Mouse (Mus musculus): ENCODE measurements around the gene Relb. TPM values are rescaled to one million over a fixed set of nuclear protein-coding genes. Genes with fewer than 3 reads are reported as not detected.
"Not testable (repeated sequence)": the region's sequence is repeated elsewhere in the genome, so short reads cannot be mapped to it uniquely, and the experiment has no call there.

The Relb gene
- polyA plus RNA-seq, 1 experiment from 2014 or later = 3.5 TPM

- Histone ChIP-seq H3K4me3 (peak overlapping the region; percentile 78), H3K9me3 (no peaks in the 10 kb centered on the region)
- 64% methylated on average over 3 of the region's 3 CpGs for WGBS
Measured at GRCm38 (mm10) chr7:19627721-19628120, 1.5 kb downstream of the Relb start.

GRCm38 (mm10) chr7:19623433-19623832, 5.8 kb downstream of the Relb start:
- Histone ChIP-seq H3K4me3 (no peak overlapping the region), H3K27ac (replicated peaks) (no peak overlapping the region), H3K9me3 (no peaks in the 10 kb centered on the region), H3K27me3 (replicated peaks; ENCODE audit: low read depth, poor library complexity, severe bottlenecking) (peaks cover 24% of the 10 kb centered on the region), H3K36me3 (replicated peaks) (no peaks in the 10 kb centered on the region), H3K4me1 (peaks cover 10% of the 10 kb centered on the region)
- no peak for DNase-seq (ENCODE audit: low spot score)
- WGBS = 72% methylated on average over 2 of the region's 2 CpGs

More at GRCm38 (mm10) chr7:19627721-19628120, 1.5 kb downstream of the Relb start:
- Histone ChIP-seq H3K27me3 (replicated peaks; ENCODE audit: low read depth, poor library complexity, severe bottlenecking) (no peaks in the 10 kb centered on the region), H3K27ac (replicated peaks) (no peak overlapping the region), H3K36me3 (replicated peaks) (peaks cover 11% of the 10 kb centered on the region), H3K4me1 (peaks cover 15% of the 10 kb centered on the region)
- no peak for DNase-seq (ENCODE audit: low spot score)

DNA sequence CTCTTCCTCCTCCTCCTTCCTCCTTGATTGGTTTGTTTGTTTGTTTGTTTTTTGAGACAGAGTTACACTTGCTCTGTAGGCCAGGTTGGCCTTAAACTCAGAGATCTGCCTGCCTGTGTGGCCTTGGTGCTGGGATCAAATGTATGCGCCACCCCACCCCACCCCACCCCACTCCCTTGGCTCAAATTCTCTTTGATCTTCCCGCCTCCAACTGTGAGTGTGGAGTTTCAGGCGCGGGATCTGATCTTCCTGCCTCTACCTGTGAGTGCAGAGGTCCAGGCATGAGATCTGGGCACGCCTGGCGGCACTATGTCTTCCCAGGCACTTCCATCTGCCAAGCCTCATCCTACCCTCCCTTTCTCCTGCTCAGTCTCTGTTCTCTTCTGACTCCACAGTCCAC, 7.0 kb downstream of the Relb start:
- peaks cover 24% of the 10 kb centered on the region for H3K27me3 ChIP-seq (replicated peaks; ENCODE audit: low read depth, poor library complexity, severe bottlenecking)
- 40% methylated on average over 6 of the region's 6 CpGs for WGBS
- no peak overlapping the region for H3K27ac ChIP-seq (replicated peaks)
- no peak overlapping the region for H3K4me3 ChIP-seq
- no peaks in the 10 kb centered on the region for H3K9me3 ChIP-seq
- DNase-seq (ENCODE audit: low spot score) = no peak
- no peaks in the 10 kb centered on the region for H3K36me3 ChIP-seq (replicated peaks)
- peaks cover 6% of the 10 kb centered on the region for H3K4me1 ChIP-seq

GRCm38 (mm10) chr7:19620811-19621210, 8.4 kb downstream of the Relb start:
- peaks cover 24% of the 10 kb centered on the region for H3K27me3 ChIP-seq (replicated peaks; ENCODE audit: low read depth, poor library complexity, severe bottlenecking)
- no peaks in the 10 kb centered on the region for H3K9me3 ChIP-seq
- no peaks in the 10 kb centered on the region for H3K36me3 ChIP-seq (replicated peaks)
- WGBS = 94% methylated on average over 7 of the region's 7 CpGs
- no peak for DNase-seq (ENCODE audit: low spot score)
- peaks cover 6% of the 10 kb centered on the region for H3K4me1 ChIP-seq
- H3K4me3 ChIP-seq = no peak overlapping the region
- no peak overlapping the region for H3K27ac ChIP-seq (replicated peaks)

GRCm38 (mm10) chr7:19619004-19619801, 10.0 kb downstream of the Relb start:
- H3K4me3 ChIP-seq = peak overlapping the region; percentile 50
- H3K27me3 ChIP-seq (replicated peaks; ENCODE audit: low read depth, poor library complexity, severe bottlenecking) = peaks cover 24% of the 10 kb centered on the region
- peak overlapping the region; percentile 31; the same call in 1 of the 2 replicates for H3K27ac ChIP-seq (replicated peaks)
- peaks cover 6% of the 10 kb centered on the region for H3K4me1 ChIP-seq
- 6% methylated on average over 35 of the region's 35 CpGs for whole genome bisulfite sequencing
- H3K36me3 ChIP-seq (replicated peaks) = no peaks in the 10 kb centered on the region
- DNase-seq (ENCODE audit: low spot score) = peak; percentile 80
- no peaks in the 10 kb centered on the region for H3K9me3 ChIP-seq

- 85% methylated on average over 12 of the region's 12 CpGs for WGBS
Measured at GRCm38 (mm10) chr7:19615036-19615577, 14.1 kb downstream of the Relb start.

DNA sequence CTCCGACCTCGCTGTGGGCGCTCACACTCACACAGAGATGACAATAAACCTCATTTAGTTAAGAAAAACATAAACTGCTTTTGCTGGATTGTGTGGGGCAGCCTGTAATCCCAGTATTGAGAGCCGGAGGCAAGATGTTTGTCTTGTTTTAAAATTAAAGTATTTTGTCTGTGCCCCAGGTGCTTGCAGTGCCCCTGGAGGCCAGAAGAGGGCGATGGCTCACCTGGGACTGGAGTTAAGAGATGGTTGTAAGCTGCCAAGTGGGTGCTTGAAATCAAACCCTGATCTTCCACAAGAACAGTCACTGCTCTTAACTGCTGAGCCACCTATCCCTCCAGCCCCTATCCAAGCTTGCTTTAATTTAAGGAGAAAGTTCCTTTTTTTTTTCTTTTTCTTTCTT, 18.3 kb downstream of the Relb start:
- no peak overlapping the region for H3K4me3 ChIP-seq
- no peaks in the 10 kb centered on the region for H3K27me3 ChIP-seq (replicated peaks; ENCODE audit: low read depth, poor library complexity, severe bottlenecking)
- DNase-seq (ENCODE audit: low spot score) = no peak
- no peaks in the 10 kb centered on the region for H3K4me1 ChIP-seq
- no peak overlapping the region for H3K27ac ChIP-seq (replicated peaks)
- no peaks in the 10 kb centered on the region for H3K9me3 ChIP-seq
- WGBS = 75% methylated on average over 5 of the region's 5 CpGs
- no peaks in the 10 kb centered on the region for H3K36me3 ChIP-seq (replicated peaks)

More at GRCm38 (mm10) chr7:19615036-19615577, 14.1 kb downstream of the Relb start:
- DNase-seq (ENCODE audit: low spot score) = no peak
- H3K4me1 ChIP-seq = peaks cover 6% of the 10 kb centered on the region
- H3K27ac ChIP-seq (replicated peaks) = no peak overlapping the region
- H3K27me3 ChIP-seq (replicated peaks; ENCODE audit: low read depth, poor library complexity, severe bottlenecking) = peaks cover 12% of the 10 kb centered on the region
- H3K36me3 ChIP-seq (replicated peaks) = no peaks in the 10 kb centered on the region
- H3K9me3 ChIP-seq = no peaks in the 10 kb centered on the region
- no peak overlapping the region for H3K4me3 ChIP-seq

DNA sequence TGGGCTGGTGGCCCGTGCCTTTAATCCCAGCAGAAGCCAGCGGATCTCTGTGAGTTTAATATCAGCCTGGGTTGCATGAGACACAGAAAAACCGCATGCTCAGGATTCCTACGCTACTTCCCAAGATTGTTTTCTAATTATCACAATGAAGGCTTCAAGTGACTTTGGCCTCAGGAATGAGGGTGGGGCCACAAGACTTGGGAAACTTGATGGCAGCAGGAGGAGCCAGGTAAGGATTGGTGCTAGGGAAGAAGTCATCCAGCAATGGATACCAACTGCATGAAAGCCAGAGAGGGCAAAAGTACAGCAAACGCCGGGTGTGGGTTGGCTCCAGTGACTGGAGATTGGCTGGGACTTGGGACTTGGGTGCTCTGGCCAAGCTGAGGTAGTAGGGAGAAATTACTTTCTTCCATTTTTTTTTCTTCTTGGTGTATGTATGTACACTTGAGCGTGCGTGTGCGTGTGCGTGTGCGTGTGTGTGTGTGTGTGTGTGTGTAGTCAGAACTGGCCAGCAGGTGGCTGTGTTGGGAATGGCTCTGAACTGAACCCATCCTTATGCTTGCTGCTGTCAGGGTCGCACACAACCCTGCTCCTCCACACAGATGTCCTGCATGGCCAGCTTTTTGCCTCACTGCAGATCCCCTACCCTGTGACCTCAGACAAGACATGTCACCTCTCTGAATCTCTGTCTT, 19.5 kb downstream of the Relb start:
- Histone ChIP-seq H3K4me3 (no peak overlapping the region), H3K27ac (replicated peaks) (no peak overlapping the region), H3K9me3 (no peaks in the 10 kb centered on the region), H3K4me1 (no peaks in the 10 kb centered on the region), H3K36me3 (replicated peaks) (no peaks in the 10 kb centered on the region), H3K27me3 (replicated peaks; ENCODE audit: low read depth, poor library complexity, severe bottlenecking) (no peaks in the 10 kb centered on the region)
- 92% methylated on average over 12 of the region's 12 CpGs for WGBS
- DNase-seq (ENCODE audit: low spot score) = no peak

DNA sequence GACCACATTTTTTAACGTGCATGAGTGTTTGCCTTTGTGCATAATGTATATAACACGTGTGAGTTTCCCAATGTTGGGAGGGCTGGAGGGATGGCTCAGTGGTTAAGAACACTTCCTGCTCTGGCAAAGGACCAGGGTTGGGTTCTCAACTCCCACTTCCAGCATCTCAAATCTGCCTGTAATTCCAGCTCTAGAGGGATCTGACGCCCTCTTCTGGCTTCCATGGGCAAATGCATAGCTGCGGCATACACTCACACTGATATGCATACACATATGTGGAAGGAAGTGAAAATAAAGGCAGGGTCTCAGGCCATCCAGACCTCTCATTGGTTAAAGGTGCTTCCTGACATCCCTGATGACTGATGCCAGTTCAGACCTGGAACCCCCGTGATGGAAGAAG, 21.9 kb downstream of the Relb start:
- H3K27ac ChIP-seq (replicated peaks) = no peak overlapping the region
- no peak for DNase-seq (ENCODE audit: low spot score)
- H3K4me3 ChIP-seq = no peak overlapping the region
- no peaks in the 10 kb centered on the region for H3K9me3 ChIP-seq
- H3K27me3 ChIP-seq (replicated peaks; ENCODE audit: low read depth, poor library complexity, severe bottlenecking) = no peaks in the 10 kb centered on the region
- WGBS = 84% methylated on average over 5 of the region's 5 CpGs
- peaks cover 5% of the 10 kb centered on the region for H3K36me3 ChIP-seq (replicated peaks)
- peaks cover 16% of the 10 kb centered on the region for H3K4me1 ChIP-seq

GRCm38 (mm10) chr7:19604606-19605214, 24.5 kb downstream of the Relb start:
- 58% methylated on average over 10 of the region's 10 CpGs for WGBS
- Histone ChIP-seq H3K36me3 (replicated peaks) (peaks cover 30% of the 10 kb centered on the region), H3K27ac (replicated peaks) (peak overlapping the region; percentile 95), H3K4me1 (peaks cover 24% of the 10 kb centered on the region), H3K4me3 (peak overlapping the region; percentile 100)
- DNase-seq (ENCODE audit: low spot score); H3K27me3 ChIP-seq (replicated peaks; ENCODE audit: low read depth, poor library complexity, severe bottlenecking); H3K9me3 ChIP-seq: not testable (repeated sequence)

DNA sequence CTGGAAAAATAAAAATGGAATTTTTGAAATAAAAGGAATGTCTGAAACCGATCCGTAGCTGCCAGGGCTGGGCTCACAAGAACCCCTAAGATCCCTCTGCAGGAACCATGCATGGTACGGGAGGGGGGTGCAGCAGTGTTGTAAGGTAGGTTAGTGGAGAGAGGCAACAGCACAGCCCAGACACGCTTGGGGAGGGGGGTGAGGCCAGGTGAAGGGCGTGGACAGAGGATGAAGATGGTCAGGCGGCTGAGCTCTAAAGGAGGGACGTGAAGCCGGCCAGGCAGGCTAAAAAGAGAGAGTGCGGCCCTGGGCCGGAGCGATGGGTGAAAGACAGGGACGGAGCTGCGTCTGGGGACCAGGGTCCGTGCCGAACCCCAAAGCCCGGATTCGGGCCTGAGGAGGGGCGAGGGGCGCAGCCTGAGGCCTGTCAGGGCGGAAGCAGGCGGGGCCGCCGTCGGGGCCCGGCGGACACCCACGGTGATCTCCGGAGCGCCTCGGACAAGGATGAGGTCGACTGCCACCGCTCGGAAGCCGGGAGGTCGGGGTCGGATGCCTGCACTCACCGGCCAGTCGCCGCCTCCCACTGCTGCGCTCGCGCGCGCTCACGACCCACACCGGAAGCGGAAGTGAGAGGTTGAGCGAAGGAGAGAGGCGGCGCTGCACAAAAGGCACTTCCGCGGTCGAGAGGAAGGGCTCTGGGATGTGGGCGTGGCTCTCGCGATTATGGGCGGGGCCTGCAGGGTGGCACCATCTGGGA, 25.2 kb downstream of the Relb start, which contains the start of gene Clasrp:
Clasrp (minus strand) TSS at position 638 of the 757 bp plus-strand sequence.
- peak; percentile 96 for DNase-seq (ENCODE audit: low spot score)
- Histone ChIP-seq H3K36me3 (replicated peaks) (peaks cover 37% of the 10 kb centered on the region), H3K27me3 (replicated peaks; ENCODE audit: low read depth, poor library complexity, severe bottlenecking) (no peaks in the 10 kb centered on the region), H3K4me3 (peak within 1 kb of the TSS; percentile 100), H3K9me3 (no peaks in the 10 kb centered on the region), H3K4me1 (peaks cover 24% of the 10 kb centered on the region), H3K27ac (replicated peaks) (peak within 1 kb of the TSS; percentile 95)
- WGBS = 2% methylated on average over 57 of the region's 57 CpGs

GRCm38 (mm10) chr7:19603055-19603454, 26.2 kb downstream of the Relb start:
- WGBS = 84% methylated on average over 12 of the region's 12 CpGs
- Histone ChIP-seq H3K4me1 (peaks cover 24% of the 10 kb centered on the region), H3K9me3 (no peaks in the 10 kb centered on the region), H3K36me3 (replicated peaks) (peaks cover 47% of the 10 kb centered on the region), H3K4me3 (peak overlapping the region; percentile 100), H3K27ac (replicated peaks) (no peak overlapping the region), H3K27me3 (replicated peaks; ENCODE audit: low read depth, poor library complexity, severe bottlenecking) (no peaks in the 10 kb centered on the region)
- no peak for DNase-seq (ENCODE audit: low spot score)
